Mouse (Mus musculus): Measurements from ENCODE around the gene Igfbp4. TPM values are rescaled to one million over a fixed set of nuclear protein-coding genes. Genes with fewer than 3 reads are reported as not detected.
A peak's percentile ranks its signal among the peaks of the same experiment; 100 is the strongest.

Igfbp4 gene
- polyA plus RNA-seq, 1 experiment from 2014 or later, result 142 TPM

DNA sequence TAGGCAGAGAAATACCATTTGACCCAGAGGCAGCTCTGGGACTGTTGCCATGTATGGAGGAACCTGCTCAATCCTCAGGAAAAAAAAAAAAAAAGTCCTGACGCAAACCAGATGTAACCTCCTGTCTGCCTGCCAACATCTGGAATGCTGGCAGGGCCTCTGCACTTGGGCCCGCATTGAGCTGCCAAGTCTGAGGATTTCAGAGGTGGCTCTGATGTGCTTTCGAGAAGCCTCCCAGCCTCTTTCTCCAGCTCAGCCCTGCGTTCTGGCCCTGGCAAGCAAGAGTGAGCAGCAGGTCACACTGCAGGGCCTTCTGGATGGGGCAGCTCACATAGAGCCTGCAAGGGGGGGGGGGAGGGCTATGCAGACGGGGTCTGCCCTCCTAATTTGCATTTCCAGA, 6.1 kb downstream of the Igfbp4 start:
- H3K36me3 ChIP-seq (replicated peaks; ENCODE audit: control insufficient read depth, insufficient read depth), result peaks cover 14% of the 10 kb centered on the region
- no peak overlapping the region for H3K9ac ChIP-seq
- DNase-seq (ENCODE audit: low spot score) (peak; percentile 35), ATAC-seq (ENCODE audit: low FRiP score) (no peak)
- no peak overlapping the region for H3K4me3 ChIP-seq (replicated peaks; ENCODE audit: low read length)
- H3K27ac ChIP-seq, result peak overlapping the region; percentile 39; the same call in 1 of the 2 replicates
- H3K4me2 ChIP-seq (replicated peaks), result no peak overlapping the region
- no peaks in the 10 kb centered on the region for H3K27me3 ChIP-seq (ENCODE audit: control insufficient read depth, insufficient read depth, low read length)
- WGBS, result 40% methylated on average over 5 of the region's 5 CpGs
- no peaks in the 10 kb centered on the region for H3K9me3 ChIP-seq (ENCODE audit: control insufficient read depth, low read length)
- peaks cover 10% of the 10 kb centered on the region for H3K4me1 ChIP-seq (replicated peaks; ENCODE audit: control insufficient read depth, insufficient read depth, low read length)

DNA sequence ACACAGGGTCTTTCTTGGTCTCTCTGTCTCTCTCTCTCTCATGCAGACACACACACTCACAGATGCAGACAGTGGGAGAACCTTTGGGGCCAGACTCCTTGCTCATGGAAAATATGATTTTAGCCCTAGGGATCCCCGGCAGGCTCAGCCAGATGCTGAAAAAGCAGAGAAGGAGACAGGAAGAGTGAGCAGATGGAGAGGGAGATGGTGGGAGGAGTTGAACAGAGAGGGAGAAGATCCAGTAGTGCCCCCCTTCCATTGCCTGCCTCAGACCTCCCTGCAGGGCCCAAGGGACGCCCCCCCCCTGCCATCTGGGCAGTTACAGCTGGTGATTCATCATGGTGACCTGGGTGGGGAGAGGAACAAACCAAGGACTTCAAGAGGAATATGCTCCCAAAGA, 6.6 kb downstream of the Igfbp4 start:
- peaks cover 10% of the 10 kb centered on the region for H3K4me1 ChIP-seq (replicated peaks; ENCODE audit: control insufficient read depth, insufficient read depth, low read length)
- 71% methylated on average over 2 of the region's 2 CpGs for WGBS
- no peaks in the 10 kb centered on the region for H3K27me3 ChIP-seq (ENCODE audit: control insufficient read depth, insufficient read depth, low read length)
- peak overlapping the region; percentile 39; the same call in 1 of the 2 replicates for H3K27ac ChIP-seq
- DNase-seq (ENCODE audit: low spot score), result no peak
- H3K9me3 ChIP-seq (ENCODE audit: control insufficient read depth, low read length), result no peaks in the 10 kb centered on the region
- H3K4me2 ChIP-seq (replicated peaks), result no peak overlapping the region
- ATAC-seq (ENCODE audit: low FRiP score), result no peak
- H3K4me3 ChIP-seq (replicated peaks; ENCODE audit: low read length), result no peak overlapping the region
- peaks cover 14% of the 10 kb centered on the region for H3K36me3 ChIP-seq (replicated peaks; ENCODE audit: control insufficient read depth, insufficient read depth)
- H3K9ac ChIP-seq, result no peak overlapping the region

DNA sequence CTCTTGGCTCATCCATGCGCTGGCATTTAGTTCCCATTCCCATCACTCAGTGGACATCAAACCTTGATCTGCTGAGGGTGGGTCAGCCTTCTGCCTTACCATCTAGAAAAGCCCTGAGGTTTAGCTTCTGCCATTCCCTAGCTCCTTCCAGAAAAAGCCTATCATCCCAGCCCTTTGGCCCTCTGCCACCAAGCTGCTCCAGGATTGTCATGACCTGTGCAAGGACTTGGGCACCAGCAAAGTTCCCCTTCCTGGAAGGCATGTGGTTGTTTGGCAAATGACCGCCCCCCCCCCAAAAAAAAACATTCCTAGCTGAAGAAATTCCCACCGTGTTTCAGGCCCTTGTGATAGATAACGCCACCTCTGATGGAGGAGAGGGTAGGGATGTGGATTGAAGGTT, 14.1 kb downstream of the Igfbp4 start:
- 62% methylated on average over 4 of the region's 4 CpGs for WGBS
- Histone ChIP-seq H3K4me3 (replicated peaks; ENCODE audit: low read length) (no peak overlapping the region), H3K27me3 (ENCODE audit: control insufficient read depth, insufficient read depth, low read length) (no peaks in the 10 kb centered on the region), H3K9me3 (ENCODE audit: control insufficient read depth, low read length) (peaks cover 6% of the 10 kb centered on the region; the same call in 1 of the 2 replicates), H3K4me1 (replicated peaks; ENCODE audit: control insufficient read depth, insufficient read depth, low read length) (peaks cover 11% of the 10 kb centered on the region), H3K27ac (no peak overlapping the region), H3K36me3 (replicated peaks; ENCODE audit: control insufficient read depth, insufficient read depth) (peaks cover 10% of the 10 kb centered on the region), H3K9ac (no peak overlapping the region), H3K4me2 (replicated peaks) (no peak overlapping the region)
- no peak for ATAC-seq (ENCODE audit: low FRiP score)
- no peak for DNase-seq (ENCODE audit: low spot score)

GRCm38 (mm10) chr11:99055571-99056452, 14.8 kb downstream of the Igfbp4 start:
- H3K27me3 ChIP-seq (ENCODE audit: control insufficient read depth, insufficient read depth, low read length), result no peaks in the 10 kb centered on the region
- no peak for ATAC-seq (ENCODE audit: low FRiP score)
- no peak overlapping the region; the same call in 1 of the 2 replicates for H3K27ac ChIP-seq
- peaks cover 6% of the 10 kb centered on the region; the same call in 1 of the 2 replicates for H3K9me3 ChIP-seq (ENCODE audit: control insufficient read depth, low read length)
- peak; percentile 49 for DNase-seq (ENCODE audit: low spot score)
- no peak overlapping the region for H3K9ac ChIP-seq
- peaks cover 11% of the 10 kb centered on the region for H3K4me1 ChIP-seq (replicated peaks; ENCODE audit: control insufficient read depth, insufficient read depth, low read length)
- H3K36me3 ChIP-seq (replicated peaks; ENCODE audit: control insufficient read depth, insufficient read depth), result peaks cover 9% of the 10 kb centered on the region
- H3K4me2 ChIP-seq (replicated peaks), result no peak overlapping the region
- H3K4me3 ChIP-seq (replicated peaks; ENCODE audit: low read length), result no peak overlapping the region
- WGBS, result 4% methylated on average over 8 of the region's 8 CpGs

GRCm38 (mm10) chr11:99060435-99060834, 19.4 kb downstream of the Igfbp4 start:
- Histone ChIP-seq H3K4me1 (replicated peaks; ENCODE audit: control insufficient read depth, insufficient read depth, low read length) (peaks cover 7% of the 10 kb centered on the region; the same call in 1 of the 2 replicates), H3K9me3 (ENCODE audit: control insufficient read depth, low read length) (peaks cover 6% of the 10 kb centered on the region; the same call in 1 of the 2 replicates), H3K27ac (no peak overlapping the region), H3K27me3 (ENCODE audit: control insufficient read depth, insufficient read depth, low read length) (no peaks in the 10 kb centered on the region), H3K4me3 (replicated peaks; ENCODE audit: low read length) (no peak overlapping the region), H3K9ac (no peak overlapping the region), H3K4me2 (replicated peaks) (no peak overlapping the region), H3K36me3 (replicated peaks; ENCODE audit: control insufficient read depth, insufficient read depth) (no peaks in the 10 kb centered on the region)
- DNase-seq (ENCODE audit: low spot score), result no peak
- 93% methylated on average over 3 of the region's 3 CpGs for WGBS
- ATAC-seq (ENCODE audit: low FRiP score), result no peak

DNA sequence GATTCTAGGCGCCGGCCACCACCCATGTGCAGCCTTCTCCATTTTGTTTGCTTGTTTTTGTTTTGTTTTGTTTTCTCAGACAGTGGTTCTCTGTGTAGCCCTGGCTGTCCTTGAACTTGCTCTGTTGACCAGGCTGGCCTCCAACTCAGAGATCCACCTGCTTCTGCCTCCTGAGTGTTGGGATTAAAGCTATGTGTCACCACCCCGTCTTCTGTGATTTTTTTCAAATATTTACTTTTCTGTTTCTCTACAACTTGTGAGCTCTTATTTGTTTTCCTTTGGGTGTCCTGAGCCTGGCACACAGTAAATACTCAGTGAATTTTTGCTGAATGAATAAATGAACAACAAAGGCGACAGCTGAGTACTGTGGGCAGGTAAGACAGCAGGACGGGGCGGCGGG, 21.6 kb downstream of the Igfbp4 start:
- H3K4me3 ChIP-seq (replicated peaks; ENCODE audit: low read length), result no peak overlapping the region
- no peak overlapping the region for H3K4me2 ChIP-seq (replicated peaks)
- H3K36me3 ChIP-seq (replicated peaks; ENCODE audit: control insufficient read depth, insufficient read depth), result no peaks in the 10 kb centered on the region
- no peak for DNase-seq (ENCODE audit: low spot score)
- H3K9me3 ChIP-seq (ENCODE audit: control insufficient read depth, low read length), result peaks cover 6% of the 10 kb centered on the region; the same call in 1 of the 2 replicates
- WGBS, result 88% methylated on average over 7 of the region's 7 CpGs
- H3K27ac ChIP-seq, result no peak overlapping the region
- no peaks in the 10 kb centered on the region for H3K4me1 ChIP-seq (replicated peaks; ENCODE audit: control insufficient read depth, insufficient read depth, low read length)
- H3K9ac ChIP-seq, result no peak overlapping the region
- no peaks in the 10 kb centered on the region for H3K27me3 ChIP-seq (ENCODE audit: control insufficient read depth, insufficient read depth, low read length)
- ATAC-seq (ENCODE audit: low FRiP score), result no peak

DNA sequence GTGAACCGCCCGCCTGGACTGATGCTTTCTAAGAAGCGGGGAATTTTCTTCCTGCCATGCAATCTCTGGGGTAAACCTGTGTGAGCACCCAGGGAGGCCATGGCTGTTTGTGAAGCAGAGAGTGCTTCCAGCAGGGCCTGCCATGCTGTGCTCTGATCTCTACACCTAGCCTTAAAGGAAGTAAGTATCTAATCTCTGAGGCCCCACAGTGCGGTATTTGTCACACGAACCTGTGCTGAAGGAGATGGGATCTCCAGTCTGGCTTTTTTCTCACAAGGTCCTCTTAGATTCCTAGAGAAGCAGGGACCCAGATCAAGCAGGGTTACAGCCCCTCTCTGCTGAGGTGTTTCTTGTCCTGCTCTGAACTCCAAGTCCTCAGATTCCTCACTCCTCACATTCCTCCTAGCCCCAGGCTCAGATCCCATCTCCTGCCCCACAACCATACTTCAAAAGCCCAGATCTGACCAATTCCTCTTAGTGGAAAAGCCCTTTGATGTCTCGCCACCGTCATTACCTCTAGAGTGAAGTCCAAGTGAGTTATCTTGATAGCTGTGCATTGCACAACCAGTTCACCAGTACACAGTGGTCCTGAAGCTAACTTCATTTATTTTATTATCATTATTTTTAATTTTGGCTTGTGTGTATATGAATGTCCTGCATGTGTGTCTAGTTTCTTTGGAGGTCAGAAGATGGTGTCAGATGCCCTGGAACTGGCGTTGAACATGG, 22.5 kb downstream of the Igfbp4 start:
- ATAC-seq (ENCODE audit: low FRiP score), result no peak
- Histone ChIP-seq H3K4me3 (replicated peaks; ENCODE audit: low read length) (no peak overlapping the region), H3K4me2 (replicated peaks) (no peak overlapping the region), H3K36me3 (replicated peaks; ENCODE audit: control insufficient read depth, insufficient read depth) (no peaks in the 10 kb centered on the region), H3K9ac (no peak overlapping the region), H3K9me3 (ENCODE audit: control insufficient read depth, low read length) (peaks cover 6% of the 10 kb centered on the region; the same call in 1 of the 2 replicates), H3K4me1 (replicated peaks; ENCODE audit: control insufficient read depth, insufficient read depth, low read length) (no peaks in the 10 kb centered on the region), H3K27ac (no peak overlapping the region), H3K27me3 (ENCODE audit: control insufficient read depth, insufficient read depth, low read length) (no peaks in the 10 kb centered on the region)
- DNase-seq (ENCODE audit: low spot score), result no peak
- 51% methylated on average over 8 of the region's 8 CpGs for WGBS

GRCm38 (mm10) chr11:99065353-99065752, 24.3 kb downstream of the Igfbp4 start:
- 70% methylated on average over 3 of the region's 3 CpGs for WGBS
- Histone ChIP-seq H3K9me3 (ENCODE audit: control insufficient read depth, low read length) (no peaks in the 10 kb centered on the region), H3K4me3 (replicated peaks; ENCODE audit: low read length) (no peak overlapping the region), H3K4me1 (replicated peaks; ENCODE audit: control insufficient read depth, insufficient read depth, low read length) (no peaks in the 10 kb centered on the region), H3K4me2 (replicated peaks) (no peak overlapping the region), H3K27ac (no peak overlapping the region), H3K36me3 (replicated peaks; ENCODE audit: control insufficient read depth, insufficient read depth) (no peaks in the 10 kb centered on the region), H3K9ac (no peak overlapping the region), H3K27me3 (ENCODE audit: control insufficient read depth, insufficient read depth, low read length) (no peaks in the 10 kb centered on the region)
- DNase-seq (ENCODE audit: low spot score) (no peak), ATAC-seq (ENCODE audit: low FRiP score) (no peak)

DNA sequence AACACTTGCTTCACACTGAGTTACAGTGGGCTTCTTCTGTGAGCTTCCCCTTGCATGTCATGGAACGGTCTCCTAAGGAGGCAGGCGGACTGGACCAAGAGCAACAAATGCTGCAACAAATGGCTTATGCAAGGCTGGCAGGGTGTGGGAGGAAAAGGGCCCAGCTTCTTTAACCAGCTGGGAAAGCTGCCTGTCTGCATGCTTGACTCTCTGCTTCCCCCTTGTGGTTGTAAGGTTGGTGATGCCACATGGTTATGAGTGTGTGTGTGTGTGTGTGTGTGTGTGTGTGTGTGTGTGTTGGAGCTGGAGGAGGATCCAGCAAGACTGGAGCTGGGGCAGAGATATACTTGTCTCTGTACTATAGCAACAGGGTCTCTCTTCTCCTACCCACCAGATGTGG, 24.9 kb downstream of the Igfbp4 start:
- H3K27ac ChIP-seq, result no peak overlapping the region
- no peaks in the 10 kb centered on the region for H3K9me3 ChIP-seq (ENCODE audit: control insufficient read depth, low read length)
- peak; percentile 80 for DNase-seq (ENCODE audit: low spot score)
- H3K4me2 ChIP-seq (replicated peaks), result no peak overlapping the region
- no peak overlapping the region for H3K9ac ChIP-seq
- WGBS, result 18% methylated on average over 2 of the region's 2 CpGs
- H3K4me3 ChIP-seq (replicated peaks; ENCODE audit: low read length), result no peak overlapping the region
- H3K4me1 ChIP-seq (replicated peaks; ENCODE audit: control insufficient read depth, insufficient read depth, low read length), result no peaks in the 10 kb centered on the region
- no peaks in the 10 kb centered on the region for H3K27me3 ChIP-seq (ENCODE audit: control insufficient read depth, insufficient read depth, low read length)
- H3K36me3 ChIP-seq (replicated peaks; ENCODE audit: control insufficient read depth, insufficient read depth), result no peaks in the 10 kb centered on the region
- no peak for ATAC-seq (ENCODE audit: low FRiP score)

Measured in hindbrain, embryonic 14.5 days (tissue).